Mouse (Mus musculus) liver, postnatal 0 days (tissue): ENCODE results near the gene Zfp952. TPM values are rescaled to one million over a fixed set of nuclear protein-coding genes. Genes with fewer than 3 reads are reported as not detected.
A peak's percentile ranks its signal among the peaks of the same experiment; 100 is the strongest.
"Not testable (repeated sequence)": the region's sequence is repeated elsewhere in the genome, so short reads cannot be mapped to it uniquely, and the experiment has no call there.

Source experiments
- ATAC-seq: fragments of 200-750 bp; cut with Nextera tagmentation; 2 replicates; pipeline ENCODE4 v1.8.0; 2017; ENCODE audit warnings: mild to moderate bottlenecking, moderate library complexity
- DNase-seq: peaks from one replicate; pipeline ENCODE4 v3.0.0-alpha.2; 2016
- H3K27ac ChIP-seq: fragments of 300-500 bp; sonication (generic); 2 replicates; pipeline ENCODE4 v1.5.1; 2014; ENCODE audit warnings: antibody characterized with exemption, moderate library complexity, mild to moderate bottlenecking, low read depth
- H3K27me3 ChIP-seq: fragments of 300-500 bp; sonication (generic); 2 replicates; pipeline ENCODE4 v1.6.1; 2014; ENCODE audit warnings: low read length, control low read depth, mixed read lengths; ENCODE audit not compliant: insufficient read depth
- H3K36me3 ChIP-seq: fragments of 300-500 bp; sonication (generic); replicated peaks from 2 replicates; pipeline ENCODE4 v1.6.1; 2014; ENCODE audit warnings: mild to moderate bottlenecking, control low read depth, low read length, moderate library complexity, mixed read lengths; ENCODE audit not compliant: insufficient read depth
- H3K4me1 ChIP-seq: fragments of 300-500 bp; sonication (generic); 2 replicates; pipeline ENCODE4 v1.6.1; 2014; ENCODE audit warnings: antibody characterized with exemption, mild to moderate bottlenecking, control low read depth; ENCODE audit not compliant: insufficient read depth
- H3K4me2 ChIP-seq: fragments of 300-500 bp; sonication (generic); 2 replicates; pipeline ENCODE4 v1.6.1; 2014; ENCODE audit warnings: low read depth, mild to moderate bottlenecking, low read length, moderate library complexity, mixed read lengths
- H3K4me3 ChIP-seq: fragments of 300-500 bp; sonication (generic); 2 replicates; pipeline ENCODE4 v1.5.1; 2014; ENCODE audit warnings: low read depth, low read length
- H3K9ac ChIP-seq: fragments of 300-500 bp; sonication (generic); replicated peaks from 2 replicates; pipeline ENCODE4 v1.6.1; 2014; ENCODE audit warnings: mild to moderate bottlenecking, moderate library complexity
- H3K9me3 ChIP-seq: fragments of 300-500 bp; sonication (generic); 2 replicates; pipeline ENCODE4 v1.6.1; 2016; ENCODE audit warnings: mild to moderate bottlenecking, control low read depth, low read length, mixed read lengths
- CTCF ChIP-seq: sonication (generic); IDR thresholded peaks from 2 replicates; pipeline ENCODE4 v1.5.1; 2016; ENCODE audit warnings: antibody characterized with exemption, low read depth
- EP300 ChIP-seq: IDR thresholded peaks from 2 replicates; pipeline ENCODE4 v1.6.1; 2016; ENCODE audit warnings: antibody characterized with exemption, low read depth, mild to moderate bottlenecking
- WGBS: fragments of 180-500 bp; shearing (Covaris S2); extraction: QIAGEN DNeasy Blood & Tissue Kit; methylation state at CpG from one replicate; pipeline ENCODE4 v1.1.7; 2014; ENCODE audit not compliant: insufficient replicate concordance; 5-methylcytosine and 5-hydroxymethylcytosine counted together
- polyA plus RNA-seq: library from polyadenylated mRNA; unstranded; fragments of >200 nt; fragmentation: Nextera tagmentation; extraction: Ambion mirVana; gene quantifications from 2 replicates; pipeline ENCODE4 v1.2.1, GENCODE M21; 2015

Gene Zfp952
- polyA plus RNA-seq, 1 experiment from 2014 or later: 2.7 TPM

GRCm38 (mm10) chr17:32991965-32992698 lies 797 bp upstream of the Zfp952 start:
- Histone ChIP-seq H3K4me2 (peak overlapping the region; percentile 86), H3K4me3 (peak overlapping the region; percentile 84), H3K4me1 (peaks cover 6% of the 10 kb centered on the region), H3K36me3 (peaks cover 6% of the 10 kb centered on the region; the same call in 1 of the 2 replicates), H3K27ac (no peak overlapping the region), H3K9ac (peak overlapping the region; percentile 76; the same call in 1 of the 2 replicates), H3K27me3 (no peaks in the 10 kb centered on the region), H3K9me3 (no peaks in the 10 kb centered on the region)
- WGBS: 66% methylated on average over 12 of the region's 12 CpGs
- ATAC-seq (no peak), DNase-seq (no peak)
- TF ChIP-seq CTCF: peak; percentile 60
- TF ChIP-seq EP300: no peak

DNA sequence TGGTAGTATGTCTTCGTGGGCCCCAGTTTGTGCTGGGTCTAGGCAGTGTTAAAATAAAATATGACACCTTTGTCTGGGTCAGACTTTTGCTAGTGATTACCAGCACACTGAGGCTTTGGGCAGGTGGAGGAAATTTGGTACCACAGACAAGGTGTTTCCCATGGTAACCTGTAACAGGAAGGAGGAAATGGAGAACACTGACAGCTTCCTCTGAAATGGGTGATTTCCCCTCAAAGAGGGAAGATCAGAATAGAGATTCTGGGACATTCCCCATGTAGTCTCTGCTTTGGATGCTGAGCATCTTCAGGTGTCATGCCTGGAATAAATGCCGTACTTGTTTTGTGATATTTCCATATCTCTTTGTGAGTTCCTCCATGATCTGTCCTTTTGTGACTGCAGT lies 5.6 kb downstream of the Zfp952 start:
- H3K4me3 ChIP-seq: no peak overlapping the region
- no peaks in the 10 kb centered on the region for H3K27me3 ChIP-seq
- no peak for DNase-seq
- H3K9me3 ChIP-seq: peaks cover 18% of the 10 kb centered on the region
- no peak overlapping the region for H3K4me2 ChIP-seq
- peaks cover 28% of the 10 kb centered on the region for H3K36me3 ChIP-seq
- peaks cover 6% of the 10 kb centered on the region for H3K4me1 ChIP-seq
- H3K27ac ChIP-seq: no peak overlapping the region
- WGBS: 81% methylated on average over 2 of the region's 2 CpGs
- no peak overlapping the region for H3K9ac ChIP-seq
- TF ChIP-seq CTCF (no peak), EP300 (no peak)
- ATAC-seq: no peak

DNA sequence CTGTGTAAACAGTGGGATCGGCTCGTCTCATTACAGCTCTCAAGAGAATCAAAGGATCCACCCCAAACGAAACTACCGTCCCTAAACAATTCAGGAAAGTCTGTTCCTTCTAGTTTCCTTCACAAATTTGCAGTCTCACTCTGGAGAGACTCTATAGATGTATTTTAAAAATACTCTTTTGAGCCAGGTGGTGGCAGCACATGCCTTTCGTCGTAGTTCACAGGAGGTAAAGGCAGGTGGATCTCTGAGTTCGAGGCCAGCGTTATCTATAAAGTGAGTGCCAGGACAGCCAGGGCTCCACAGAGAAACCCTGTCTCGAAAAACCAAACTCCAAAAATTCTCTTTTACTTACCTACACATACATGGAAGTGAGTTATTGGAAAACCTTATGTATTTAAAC lies 15.4 kb downstream of the Zfp952 start:
- no peak overlapping the region for H3K4me3 ChIP-seq
- DNase-seq: no peak
- no peak overlapping the region for H3K4me2 ChIP-seq
- TF ChIP-seq EP300: no peak
- TF ChIP-seq CTCF: peak; percentile 39; the same call in 1 of the 2 replicates
- ATAC-seq: no peak
- no peaks in the 10 kb centered on the region for H3K27me3 ChIP-seq
- H3K4me1 ChIP-seq: no peaks in the 10 kb centered on the region
- peaks cover 15% of the 10 kb centered on the region for H3K36me3 ChIP-seq
- H3K9me3 ChIP-seq: peaks cover 7% of the 10 kb centered on the region
- no peak overlapping the region for H3K27ac ChIP-seq
- H3K9ac ChIP-seq: no peak overlapping the region
- 45% methylated on average over 9 of the region's 9 CpGs for WGBS

DNA sequence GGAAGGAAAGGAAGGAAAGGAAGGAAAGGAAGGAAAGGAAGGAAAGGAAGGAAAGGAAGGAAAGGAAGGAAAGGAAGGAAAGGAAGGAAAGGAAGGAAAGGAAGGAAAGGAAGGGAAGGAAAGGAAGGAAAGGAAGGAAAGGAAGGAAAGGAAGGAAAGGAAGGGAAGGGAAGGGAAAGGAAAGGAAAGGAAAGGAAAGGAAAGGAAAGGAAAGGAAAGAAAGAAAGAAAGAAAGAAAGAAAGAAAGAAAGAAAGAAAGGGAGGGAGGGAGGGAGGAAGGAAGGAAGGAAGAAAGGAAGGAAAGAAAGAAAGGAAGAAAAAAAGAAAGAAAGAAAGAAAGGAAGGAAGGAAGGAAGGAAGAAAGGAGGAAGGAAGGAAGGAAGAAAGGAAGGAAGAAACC lies 27.5 kb downstream of the Zfp952 start:
- H3K9ac ChIP-seq, DNase-seq, H3K27ac ChIP-seq, ATAC-seq, H3K4me3 ChIP-seq, H3K27me3 ChIP-seq, H3K4me2 ChIP-seq, H3K4me1 ChIP-seq: not testable (repeated sequence)
- Histone ChIP-seq H3K36me3 (peaks cover 31% of the 10 kb centered on the region), H3K9me3 (peaks cover 33% of the 10 kb centered on the region)

- Histone ChIP-seq H3K27me3 (no peaks in the 10 kb centered on the region), H3K27ac (no peak overlapping the region), H3K4me2 (peak overlapping the region; percentile 85), H3K36me3 (no peaks in the 10 kb centered on the region), H3K9me3 (no peaks in the 10 kb centered on the region; the same call in 1 of the 2 replicates), H3K9ac (peak overlapping the region; percentile 88; the same call in 1 of the 2 replicates), H3K4me1 (no peaks in the 10 kb centered on the region), H3K4me3 (peak overlapping the region; percentile 87)
- TF ChIP-seq EP300 (no peak), CTCF (no peak)
- WGBS: 7% methylated on average over 10 of the region's 10 CpGs
- DNase-seq (no peak), ATAC-seq (no peak)
Measured at GRCm38 (mm10) chr17:33032376-33032775, 39.4 kb downstream of the Zfp952 start.

DNA sequence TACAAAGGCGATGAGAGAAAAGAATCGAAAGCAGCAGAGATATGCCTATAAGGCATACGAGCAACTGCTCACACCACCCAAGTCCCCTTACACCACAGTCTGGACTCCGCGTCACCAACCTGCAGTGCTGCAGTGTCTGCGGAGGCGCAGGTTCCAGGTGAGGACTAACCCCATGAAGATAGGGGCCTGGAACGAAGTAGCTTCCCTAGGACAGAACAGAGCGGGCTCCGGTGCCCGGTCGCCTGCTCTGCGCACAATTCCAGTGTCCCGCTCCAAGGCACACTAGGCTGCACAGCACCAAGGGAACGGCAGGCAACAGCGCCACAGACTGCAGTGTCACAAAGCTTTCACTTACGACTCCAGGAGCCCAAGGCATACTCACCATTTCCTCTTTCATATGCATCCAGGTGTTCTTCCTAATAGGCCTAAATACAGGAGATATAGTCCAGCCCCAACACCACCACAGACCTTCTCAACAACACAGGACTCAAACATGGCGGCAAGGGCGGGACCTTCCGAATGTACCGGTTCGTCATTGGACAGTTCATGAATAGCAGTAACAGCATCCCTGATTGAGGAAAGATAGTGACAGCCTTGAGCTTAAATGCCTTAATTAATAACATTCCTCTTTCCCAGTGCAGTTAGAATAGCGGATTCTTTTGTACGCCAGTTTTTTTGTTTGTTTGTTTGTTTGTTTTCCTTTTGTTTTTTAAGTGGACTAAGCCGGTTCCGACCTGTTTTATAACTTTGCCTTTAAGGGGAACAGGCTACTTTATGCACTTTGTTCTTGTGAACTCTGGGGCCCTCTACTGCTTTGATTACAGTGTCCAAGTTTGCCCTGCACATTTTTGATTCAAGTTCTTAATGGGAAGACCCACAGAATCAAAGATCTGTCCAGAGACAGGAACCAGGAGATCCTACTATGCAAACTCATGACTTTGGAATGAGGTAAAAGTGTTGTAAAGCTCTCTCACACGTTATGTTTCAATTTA lies 40.3 kb downstream of the Zfp952 start, which contains the start of gene Zfp763:
Gene Zfp763, minus strand, starts transcription at position 503 of the 992 bp plus-strand sequence.
- ATAC-seq: peak; percentile 99
- 0 out of 2 replicates have a peak, but pooled peaks have one; percentile 10 for TF ChIP-seq CTCF
- no peak for TF ChIP-seq EP300
- peak within 1 kb of the TSS; percentile 88 for H3K9ac ChIP-seq
- H3K4me2 ChIP-seq: peak within 1 kb of the TSS; percentile 85
- H3K4me3 ChIP-seq: peak within 1 kb of the TSS; percentile 87
- no peaks in the 10 kb centered on the region for H3K36me3 ChIP-seq
- 3% methylated on average over 27 of the region's 27 CpGs for WGBS
- DNase-seq: peak; percentile 83
- no peaks in the 10 kb centered on the region for H3K9me3 ChIP-seq
- no peaks in the 10 kb centered on the region for H3K4me1 ChIP-seq
- no peaks in the 10 kb centered on the region for H3K27me3 ChIP-seq
- peak within 1 kb of the TSS; percentile 92 for H3K27ac ChIP-seq

Other genes with a start within 250 kb of the Zfp952 start
- gene Zfp871, start 204.8 kb upstream of the Zfp952 start, polyA plus RNA-seq: 8.2 and 11.0 TPM in 2 replicates
- 0.02 TPM in 1 of 2 replicates, not detected in the other for gene Zfp811, start 183.2 kb upstream of the Zfp952 start, polyA plus RNA-seq
- gene Zfp799, start 162.9 kb upstream of the Zfp952 start, polyA plus RNA-seq: 1.6 and 2.0 TPM in 2 replicates
- gene Zfp870, start 101.5 kb upstream of the Zfp952 start, polyA plus RNA-seq: 1.4 and 1.7 TPM in 2 replicates
- gene Cyp4f14, start 75.8 kb upstream of the Zfp952 start, polyA plus RNA-seq: 0.20 and 0.22 TPM in 2 replicates
- 27.1 and 32.3 TPM in 2 replicates for gene Cyp4f13, start 45.7 kb upstream of the Zfp952 start, polyA plus RNA-seq
- 3.2 and 3.3 TPM in 2 replicates for gene Zfp472, start 27.3 kb upstream of the Zfp952 start, polyA plus RNA-seq
- gene Zfp763, start 40.3 kb downstream of the Zfp952 start, polyA plus RNA-seq: 1.4 and 1.5 TPM in 2 replicates
- not detected in 2 replicates for gene 4921501E09Rik, start 74.9 kb downstream of the Zfp952 start, polyA plus RNA-seq
- gene Zfp563, start 96.2 kb downstream of the Zfp952 start, polyA plus RNA-seq: 1.5 and 1.6 TPM in 2 replicates
- not detected in 2 replicates for gene Morc2b, start 146.6 kb downstream of the Zfp952 start, polyA plus RNA-seq
- gene Olfr55, start 175.3 kb downstream of the Zfp952 start, polyA plus RNA-seq: not detected in 2 replicates
- gene Olfr239, start 198.2 kb downstream of the Zfp952 start, polyA plus RNA-seq: not detected in 2 replicates
- not detected in 2 replicates for gene Olfr1564, start 228.6 kb downstream of the Zfp952 start, polyA plus RNA-seq